Mouse (Mus musculus): Measurements from ENCODE around the gene Gp6.

- TF ChIP-seq CTCF (IDR thresholded peaks at IDR 0.05; ENCODE audit: low read depth, low read length) (no peak), POLR2A (IDR thresholded peaks at IDR 0.05; ENCODE audit: extremely low read depth, insufficient read depth, low read length) (0 out of 2 replicates have a peak, but pooled peaks have one; percentile 14)
Observed at GRCm38 (mm10) chr7:4445216-4445791, 47.8 kb upstream of the Gp6 start, which contains the start of gene Rdh13.

Data from liver, adult 2 months (tissue).